8 mouse cellular contexts compared by ENCODE assay signal in genomic region chr19:58455496-58456061, GRCm38 (mm10). TPM values are rescaled to one million over a fixed set of nuclear protein-coding genes. Genes with fewer than 3 reads are reported as not detected.
DNase-seq lines count a peak whose midpoint lies in the region; ATAC-seq and TF ChIP-seq lines count a peak whose summit lies in the region.

Gene Gfra1, minus strand, starts transcription at chr19:58455909.

- H3K79me2 ChIP-seq in C2C12 (ENCODE audit: control insufficient read depth, insufficient read depth) = no peaks in the 10 kb centered on the region
- H3K79me2 ChIP-seq in liver, adult 2 months (ENCODE audit: control insufficient read depth, insufficient read depth, low read length) = peaks cover 20% of the 10 kb centered on the region

- H3K36me3 ChIP-seq in C2C12 (ENCODE audit: control insufficient read depth, insufficient read depth) = no peaks in the 10 kb centered on the region
- no peaks in the 10 kb centered on the region for H3K36me3 ChIP-seq in forebrain, embryonic 12.5 days (replicated peaks)
- no peaks in the 10 kb centered on the region for H3K36me3 ChIP-seq in heart, embryonic 14.5 days (ENCODE audit: control insufficient read depth, insufficient read depth, low read length)
- peaks cover 23% of the 10 kb centered on the region for H3K36me3 ChIP-seq in liver, adult 2 months (ENCODE audit: control insufficient read depth, insufficient read depth, low read length)
- no peaks in the 10 kb centered on the region for H3K36me3 ChIP-seq in neural tube, embryonic 12.5 days

- peaks cover 67% of the 10 kb centered on the region for H3K4me1 ChIP-seq in forebrain, embryonic 12.5 days
- H3K4me1 ChIP-seq in heart, embryonic 14.5 days (ENCODE audit: control insufficient read depth in 2 of 2, insufficient read depth in 2 of 2, low read length in 2 of 2) = peaks cover 8 to 31% of the 10 kb centered on the region in 2 experiments; a peak in 3 of 4 replicates
- peaks cover 15% of the 10 kb centered on the region; the same call in 1 of the 2 replicates for H3K4me1 ChIP-seq in liver, adult 2 months (ENCODE audit: control insufficient read depth, insufficient read depth, low read length)
- H3K4me1 ChIP-seq in neural tube, embryonic 12.5 days = peaks cover 47% of the 10 kb centered on the region

- H3K4me2 ChIP-seq in forebrain, embryonic 12.5 days = peak within 1 kb of the TSS; percentile 95
- H3K4me2 ChIP-seq in heart, embryonic 14.5 days (ENCODE audit: low read length) = peak within 1 kb of the TSS; percentile 100
- H3K4me2 ChIP-seq in neural tube, embryonic 12.5 days (replicated peaks) = peak within 1 kb of the TSS; percentile 92

- peak within 1 kb of the TSS; percentile 61 for H3K9ac ChIP-seq in forebrain, embryonic 12.5 days
- peak within 1 kb of the TSS; percentile 63 for H3K9ac ChIP-seq in heart, embryonic 14.5 days (ENCODE audit: low read length)
- peak within 1 kb of the TSS; percentile 98 for H3K9ac ChIP-seq in liver, adult 2 months (ENCODE audit: low read depth, low read length)
- peak within 1 kb of the TSS; percentile 75 for H3K9ac ChIP-seq in neural tube, embryonic 12.5 days

- ATAC-seq in forebrain, embryonic 12.5 days (ENCODE audit: low FRiP score) = peak; percentile 54
- peak; percentile 24; the same call in 1 of the 2 replicates for ATAC-seq in heart, embryonic 14.5 days (ENCODE audit: insufficient number of reproducible peaks, insufficient read depth, low FRiP score, low read depth)
- peak; percentile 51 for ATAC-seq in neural tube, embryonic 12.5 days (ENCODE audit: low FRiP score, low read depth)

- H3ac ChIP-seq in C2C12 (ENCODE audit: control insufficient read depth, insufficient read length, low read depth) = peak within 1 kb of the TSS; percentile 80

- H3K9me3 ChIP-seq in forebrain, embryonic 12.5 days = no peaks in the 10 kb centered on the region
- H3K9me3 ChIP-seq in heart, embryonic 14.5 days (ENCODE audit: control insufficient read depth, low read length) = no peaks in the 10 kb centered on the region
- H3K9me3 ChIP-seq in neural tube, embryonic 12.5 days = no peaks in the 10 kb centered on the region

- TF ChIP-seq CTCF in C2C12 (IDR thresholded peaks at IDR 0.05; ENCODE audit: control insufficient read depth, insufficient read depth, insufficient read length) = no peak
- TF ChIP-seq CTCF in liver, adult 2 months (IDR thresholded peaks at IDR 0.05; ENCODE audit: low read depth, low read length) = peak; percentile 43

- TF ChIP-seq POLR2A in liver, adult 2 months (IDR thresholded peaks at IDR 0.05; ENCODE audit: extremely low read depth, insufficient read depth, low read length) = peak; percentile 62; the same call in 1 of the 2 replicates

- no peaks in the 10 kb centered on the region for H3K79me3 ChIP-seq in C2C12 (ENCODE audit: low read depth)

- H3K27me3 ChIP-seq in C2C12 (ENCODE audit: control insufficient read depth, insufficient read depth, insufficient read length) = no peaks in the 10 kb centered on the region
- peaks cover 84% of the 10 kb centered on the region for H3K27me3 ChIP-seq in forebrain, embryonic 12.5 days
- peaks cover 35% of the 10 kb centered on the region for H3K27me3 ChIP-seq in heart, embryonic 14.5 days (ENCODE audit: control insufficient read depth, insufficient read depth, low read length)
- H3K27me3 ChIP-seq in liver, adult 2 months (ENCODE audit: control insufficient read depth, insufficient read depth, low read length) = no peaks in the 10 kb centered on the region
- no peaks in the 10 kb centered on the region for H3K27me3 ChIP-seq in neural tube, embryonic 12.5 days (replicated peaks)

- under 1% methylated on average over 31 of the region's 31 CpGs for WGBS in forebrain, embryonic 12.5 days
- WGBS in heart, embryonic 14.5 days = 1% methylated on average over 31 of the region's 31 CpGs
- WGBS in liver, adult 2 months = under 1% methylated on average over 31 of the region's 31 CpGs
- under 1% methylated on average over 31 of the region's 31 CpGs for WGBS in neural tube, embryonic 12.5 days

- H3K27ac ChIP-seq in forebrain, embryonic 12.5 days = peak within 1 kb of the TSS; percentile 69
- H3K27ac ChIP-seq in heart, embryonic 14.5 days (replicated peaks in 1 of 2; ENCODE audit: control insufficient read depth in 1 of 2, insufficient read depth in 1 of 2, low read depth in 2 of 2, low read length in 2 of 2) = no peak within 1 kb of the TSS
- H3K27ac ChIP-seq in liver, adult 2 months (replicated peaks; ENCODE audit: insufficient read depth, low read depth, low read length) = peak within 1 kb of the TSS; percentile 96
- H3K27ac ChIP-seq in neural tube, embryonic 12.5 days = peak within 1 kb of the TSS; percentile 69; the same call in 1 of the 2 replicates

- DNase-seq in adrenal gland, adult 18-20 months (ENCODE audit: low spot score in 2 of 2) = peak; percentile 21 to 31
- DNase-seq in kidney, postnatal 14 days = peak; percentile 32
- DNase-seq in liver, adult 2 months (ENCODE audit: extremely low read depth, low read depth, low spot score) = peak; percentile 93
- DNase-seq in thymus, postnatal 36 days = peak; percentile 46 to 50

- H3K4me3 ChIP-seq in C2C12 (ENCODE audit: insufficient read depth, poor library complexity, severe bottlenecking) = peak within 1 kb of the TSS; percentile 22
- peak within 1 kb of the TSS; percentile 53 for H3K4me3 ChIP-seq in forebrain, embryonic 12.5 days (replicated peaks)
- peak within 1 kb of the TSS; percentile 54 to 58 for H3K4me3 ChIP-seq in heart, embryonic 14.5 days (ENCODE audit: control insufficient read depth in 1 of 2, insufficient read depth in 1 of 2, low read depth in 1 of 2, low read length in 2 of 2)
- H3K4me3 ChIP-seq in liver, adult 2 months (ENCODE audit: insufficient read depth, low read depth, low read length) = peak within 1 kb of the TSS; percentile 77
- peak within 1 kb of the TSS; percentile 43 for H3K4me3 ChIP-seq in neural tube, embryonic 12.5 days

TF ChIP-seq in C2C12, 6 proteins besides CTCF, POLR2A, EP300 and RAD21:
- TF ChIP-seq FOSL1 (IDR thresholded peaks at IDR 0.05; ENCODE audit: insufficient read depth, low read length, poor library complexity, severe bottlenecking) = no peak
- TF ChIP-seq USF1 (IDR thresholded peaks at IDR 0.05; ENCODE audit: low read depth) = no peak
- no peak for TF ChIP-seq MYOD1 (IDR thresholded peaks at IDR 0.05; ENCODE audit: control insufficient read depth, insufficient read length, low read depth)
- no peak for TF ChIP-seq CEBPB (IDR thresholded peaks at IDR 0.05; ENCODE audit: low read depth)
- no peak for TF ChIP-seq MYOG (IDR thresholded peaks at IDR 0.05; ENCODE audit: control insufficient read depth, extremely low read depth, insufficient read length)
- no peak for TF ChIP-seq MAX (IDR thresholded peaks at IDR 0.05)

RNA-seq across cellular contexts. Expression of gene Gfra1, which starts in this region (rescaled TPM):
- 16.8 TPM for polyA plus RNA-seq in C2C12 (2012; fragmentation: generic; extraction: Trizol)
- 1 to 10 TPM; 1.0 to 2.9 TPM for total RNA-seq in adrenal gland, adult 18-20 months (2021)
- 16.7 and 23.9 TPM in 2 replicates for polyA plus RNA-seq in forebrain, embryonic 12.5 days (2016; fragmentation: Nextera tagmentation; extraction: Ambion mirVana)
- 2.2 and 3.2 TPM in 2 replicates for polyA plus RNA-seq in heart, embryonic 14.5 days (2014; fragmentation: Nextera tagmentation; extraction: Ambion mirVana)
- total RNA-seq in liver, adult 2 months (2014; rRNA removed) = 101 and 109 TPM in 2 replicates
- polyA plus RNA-seq in liver, adult 2 months (2012; rRNA removed) = 38.9 and 42.4 TPM in 2 replicates
- polyA plus RNA-seq in neural tube, embryonic 12.5 days (2016; fragmentation: Nextera tagmentation; extraction: Ambion mirVana) = 62.1 and 76.4 TPM in 2 replicates

Comparison
In these comparisons a context has a peak if more than half of its experiments do, and no peak if none do; other contexts are left out.
1. RNA of gene Gfra1 (total RNA-seq): 101 to 109 TPM in liver, adult 2 months; 1.0 to 2.9 TPM in adrenal gland, adult 18-20 months; every median in the first group is over 10 times any median in the second.
2. H3K4me3 ChIP-seq: peak in every context shown above with its lines; median percentile 77 in liver, adult 2 months; 56 in heart, embryonic 14.5 days; 53 in forebrain, embryonic 12.5 days; 43 in neural tube, embryonic 12.5 days; 22 in C2C12.
3. DNase-seq: peak in every context shown above with its lines; median percentile 93 in liver, adult 2 months; 48 in thymus, postnatal 36 days; 32 in kidney, postnatal 14 days; 26 in adrenal gland, adult 18-20 months.
4. H3K27ac ChIP-seq: peak in forebrain, embryonic 12.5 days (single experiment), liver, adult 2 months (single experiment) and neural tube, embryonic 12.5 days (single experiment); none in heart, embryonic 14.5 days (0 of 2).
5. Peak in every context shown above with its lines, with median percentiles within 50 percentile points of each other: ATAC-seq, H3K4me2 ChIP-seq and H3K9ac ChIP-seq.